Mouse (Mus musculus): ENCODE measurements around the gene Gbgt1. TPM values are rescaled to one million over a fixed set of nuclear protein-coding genes. Genes with fewer than 3 reads are reported as not detected.
A peak's percentile ranks its signal among the peaks of the same experiment; 100 is the strongest.

The Gbgt1 gene
- total and polyA plus RNA-seq, 3 experiments: 0.11 TPM; not detected in 2

DNA sequence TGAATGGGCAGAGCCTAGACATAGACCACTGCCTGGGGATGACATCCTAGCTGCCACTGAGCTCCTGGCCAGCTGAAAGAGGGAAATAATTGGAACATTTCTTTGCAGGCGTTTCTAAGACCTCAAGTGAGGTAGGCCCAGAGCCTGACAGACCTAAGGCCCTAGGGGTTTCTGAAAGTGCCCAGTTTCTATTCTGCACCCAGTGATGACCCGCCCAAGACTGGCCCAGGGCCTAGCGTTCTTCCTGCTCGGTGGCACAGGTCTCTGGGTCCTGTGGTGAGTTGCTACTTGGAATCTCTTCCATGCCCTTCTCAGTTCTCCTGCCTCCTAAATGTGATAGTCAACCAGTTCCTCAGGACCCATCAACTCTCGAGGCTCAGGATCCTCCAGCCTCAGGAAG, 870 bp downstream of the Gbgt1 start:
- DNase-seq (ENCODE audit: low read depth, low spot score): no peak
- Histone ChIP-seq H3K79me2 (ENCODE audit: control insufficient read depth, insufficient read depth, low read length, poor library complexity) (no peaks in the 10 kb centered on the region), H3K9ac (ENCODE audit: control insufficient read depth, low read depth, low read length, poor library complexity, severe bottlenecking) (no peak overlapping the region), H3K9me3 (replicated peaks; ENCODE audit: insufficient read depth, low read length) (no peaks in the 10 kb centered on the region), H3K4me3 (ENCODE audit: control insufficient read depth in 1 of 2, insufficient read depth in 1 of 2, low read depth in 2 of 2, low read length in 2 of 2) (no peak overlapping the region), H3K36me3 (ENCODE audit: control insufficient read depth in 1 of 2, insufficient read depth in 2 of 2, low read length in 2 of 2) (peaks cover 0 to 5% of the 10 kb centered on the region in 2 experiments; a peak in 1 of 4 replicates), H3K4me1 (ENCODE audit: control insufficient read depth in 1 of 2, insufficient read depth in 2 of 2, low read length in 2 of 2) (peaks cover 5% of the 10 kb centered on the region in 2 experiments; a peak in 3 of 4 replicates), H3K27me3 (ENCODE audit: control insufficient read depth in 1 of 2, insufficient read depth in 2 of 2, low read length in 2 of 2) (peaks cover 0 to 3% of the 10 kb centered on the region in 2 experiments; a peak in 2 of 4 replicates), H3K27ac (ENCODE audit: control insufficient read depth, low read depth, low read length) (no peak overlapping the region)
- TF ChIP-seq POLR2A (IDR thresholded peaks at IDR 0.05; ENCODE audit: control insufficient read depth in 1 of 2, insufficient read depth in 1 of 2, low read depth in 1 of 2, low read length in 2 of 2, poor library complexity in 1 of 2): no peak

- Histone ChIP-seq H3K4me1 (ENCODE audit: control insufficient read depth in 1 of 2, insufficient read depth in 2 of 2, low read length in 2 of 2) (peaks cover 5% of the 10 kb centered on the region in 2 experiments; a peak in 3 of 4 replicates), H3K9me3 (replicated peaks; ENCODE audit: insufficient read depth, low read length) (no peaks in the 10 kb centered on the region), H3K79me2 (ENCODE audit: control insufficient read depth, insufficient read depth, low read length, poor library complexity) (no peaks in the 10 kb centered on the region), H3K27me3 (ENCODE audit: control insufficient read depth in 1 of 2, insufficient read depth in 2 of 2, low read length in 2 of 2) (peaks cover 2 to 8% of the 10 kb centered on the region in 2 experiments), H3K36me3 (ENCODE audit: control insufficient read depth in 1 of 2, insufficient read depth in 2 of 2, low read length in 2 of 2) (peaks cover 0 to 5% of the 10 kb centered on the region in 2 experiments; a peak in 1 of 4 replicates), H3K27ac (ENCODE audit: control insufficient read depth, low read depth, low read length) (no peak overlapping the region), H3K4me3 (ENCODE audit: control insufficient read depth in 1 of 2, insufficient read depth in 1 of 2, low read depth in 2 of 2, low read length in 2 of 2) (no peak overlapping the region), H3K9ac (ENCODE audit: control insufficient read depth, low read depth, low read length, poor library complexity, severe bottlenecking) (no peak overlapping the region; the same call in 1 of the 2 replicates)
- no peak for TF ChIP-seq MAZ (IDR thresholded peaks at IDR 0.05; ENCODE audit: low read depth, low read length)
- no peak for TF ChIP-seq POLR2AphosphoS2 (IDR thresholded peaks at IDR 0.05; ENCODE audit: low read length)
- DNase-seq (ENCODE audit: low read depth, low spot score): peak; percentile 56
Observed at GRCm38 (mm10) chr2:28498431-28498830, 1.7 kb downstream of the Gbgt1 start.

DNA sequence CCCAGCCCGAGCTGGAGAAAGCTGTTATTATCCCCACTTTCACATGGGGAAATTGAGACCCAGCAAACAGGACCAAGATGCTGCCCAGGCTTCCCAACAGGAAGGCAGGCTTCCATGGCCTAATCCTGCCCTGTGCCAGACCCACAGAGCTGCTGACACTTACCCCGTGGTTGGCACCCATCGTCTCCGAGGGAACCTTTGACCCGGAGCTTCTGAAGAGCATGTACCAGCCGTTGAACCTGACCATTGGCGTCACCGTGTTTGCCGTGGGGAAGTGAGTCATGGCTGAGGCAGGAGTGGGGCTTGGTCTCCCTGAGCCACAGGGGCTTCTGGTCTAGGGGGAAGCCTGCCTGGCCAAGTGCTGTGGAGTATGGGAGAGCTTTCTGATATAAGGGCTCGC, 6.3 kb downstream of the Gbgt1 start:
- H3K9me3 ChIP-seq (replicated peaks; ENCODE audit: insufficient read depth, low read length): no peaks in the 10 kb centered on the region
- no peaks in the 10 kb centered on the region for H3K79me2 ChIP-seq (ENCODE audit: control insufficient read depth, insufficient read depth, low read length, poor library complexity)
- peaks cover 8 to 17% of the 10 kb centered on the region in 2 experiments for H3K27me3 ChIP-seq (ENCODE audit: control insufficient read depth in 1 of 2, insufficient read depth in 2 of 2, low read length in 2 of 2)
- H3K9ac ChIP-seq (ENCODE audit: control insufficient read depth, low read depth, low read length, poor library complexity, severe bottlenecking): no peak overlapping the region
- H3K27ac ChIP-seq (ENCODE audit: control insufficient read depth, low read depth, low read length): no peak overlapping the region
- no peak overlapping the region for H3K4me3 ChIP-seq (ENCODE audit: control insufficient read depth in 1 of 2, insufficient read depth in 1 of 2, low read depth in 2 of 2, low read length in 2 of 2)
- no peak for DNase-seq (ENCODE audit: low read depth, low spot score)
- no peaks in the 10 kb centered on the region for H3K4me1 ChIP-seq (ENCODE audit: control insufficient read depth in 1 of 2, insufficient read depth in 2 of 2, low read length in 2 of 2)
- no peaks in the 10 kb centered on the region for H3K36me3 ChIP-seq (ENCODE audit: control insufficient read depth in 1 of 2, insufficient read depth in 2 of 2, low read length in 2 of 2)
- TF ChIP-seq MAZ (IDR thresholded peaks at IDR 0.05; ENCODE audit: low read depth, low read length): no peak
- no peak for TF ChIP-seq MAX (IDR thresholded peaks at IDR 0.05; ENCODE audit: low read length)

- Histone ChIP-seq H3K9ac (ENCODE audit: control insufficient read depth, low read depth, low read length, poor library complexity, severe bottlenecking) (no peak overlapping the region), H3K79me2 (ENCODE audit: control insufficient read depth, insufficient read depth, low read length, poor library complexity) (no peaks in the 10 kb centered on the region), H3K36me3 (ENCODE audit: control insufficient read depth in 1 of 2, insufficient read depth in 2 of 2, low read length in 2 of 2) (no peaks in the 10 kb centered on the region), H3K4me1 (ENCODE audit: control insufficient read depth in 1 of 2, insufficient read depth in 2 of 2, low read length in 2 of 2) (no peaks in the 10 kb centered on the region), H3K27me3 (ENCODE audit: control insufficient read depth in 1 of 2, insufficient read depth in 2 of 2, low read length in 2 of 2) (peaks cover 10 to 28% of the 10 kb centered on the region in 2 experiments), H3K9me3 (replicated peaks; ENCODE audit: insufficient read depth, low read length) (no peaks in the 10 kb centered on the region), H3K27ac (ENCODE audit: control insufficient read depth, low read depth, low read length) (no peak overlapping the region), H3K4me3 (ENCODE audit: control insufficient read depth in 1 of 2, insufficient read depth in 1 of 2, low read depth in 2 of 2, low read length in 2 of 2) (no peak overlapping the region)
- no peak for DNase-seq (ENCODE audit: low read depth, low spot score)
- no peak for TF ChIP-seq HCFC1 (IDR thresholded peaks at IDR 0.05; ENCODE audit: low read depth, low read length)
- TF ChIP-seq NELFE (IDR thresholded peaks at IDR 0.05; ENCODE audit: low read depth, low read length): no peak
- TF ChIP-seq ELF1 (IDR thresholded peaks at IDR 0.05; ENCODE audit: low read depth, low read length): no peak
- no peak for TF ChIP-seq MAX (IDR thresholded peaks at IDR 0.05; ENCODE audit: low read length)
- no peak for TF ChIP-seq NRF1 (IDR thresholded peaks at IDR 0.05; ENCODE audit: insufficient read depth, low read depth, low read length, poor library complexity, severe bottlenecking)
- no peak for TF ChIP-seq MYB (IDR thresholded peaks at IDR 0.05; ENCODE audit: low read depth, low read length)
- TF ChIP-seq POLR2A (IDR thresholded peaks at IDR 0.05; ENCODE audit: control insufficient read depth in 1 of 2, insufficient read depth in 1 of 2, low read depth in 1 of 2, low read length in 2 of 2, poor library complexity in 1 of 2): no peak
Observed at GRCm38 (mm10) chr2:28504676-28505075, 8.0 kb downstream of the Gbgt1 start.

All from MEL (cell line).